ENCODE assay signal across 10 mouse cellular contexts in genomic region chr7:49922928-49923327, GRCm38 (mm10). TPM values are rescaled to one million over a fixed set of nuclear protein-coding genes. Genes with fewer than 3 reads are reported as not detected.
DNase-seq lines count a peak whose midpoint lies in the region; ATAC-seq and TF ChIP-seq lines count a peak whose summit lies in the region.
"Had no signal": no experiment of that assay in that cellular context is flagged by ENCODE, and none has a peak within 500 bp of the region (broad histone marks: within the 10 kb centered on the region; RNA-seq: fewer than 3 reads in every experiment).

No protein-coding gene starts in this region.

- WGBS in kidney, embryonic 15.5 days = 40% methylated on average over 4 of the region's 4 CpGs
- 49% methylated on average over 4 of the region's 4 CpGs for WGBS in heart, embryonic 12.5 days
- WGBS in limb, embryonic 14.5 days = 51% methylated on average over 4 of the region's 4 CpGs

- DNase-seq in kidney, postnatal 25 days = no peak
- DNase-seq in adrenal gland, postnatal 14 days = peak; percentile 47
- no peak for DNase-seq in limb, embryonic 14.5 days (ENCODE audit: low spot score)
- DNase-seq in embryo, embryonic 9.5 days (ENCODE audit: extremely low spot score) = no peak
- DNase-seq in kidney, postnatal 4 days = no peak

- no peaks in the 10 kb centered on the region for H3K79me2 ChIP-seq in myocyte (ENCODE audit: control insufficient read depth, insufficient read depth)

- H3K9ac ChIP-seq in kidney, embryonic 15.5 days = no peak overlapping the region
- no peak overlapping the region for H3K9ac ChIP-seq in heart, embryonic 12.5 days
- H3K9ac ChIP-seq in limb, embryonic 14.5 days (ENCODE audit: low read depth, low read length, severe bottlenecking) = no peak overlapping the region

- H3K36me3 ChIP-seq in kidney, embryonic 15.5 days = no peaks in the 10 kb centered on the region
- H3K36me3 ChIP-seq in heart, embryonic 12.5 days = no peaks in the 10 kb centered on the region
- H3K36me3 ChIP-seq in limb, embryonic 14.5 days (ENCODE audit: control insufficient read depth, insufficient read depth, low read length) = no peaks in the 10 kb centered on the region
- no peaks in the 10 kb centered on the region for H3K36me3 ChIP-seq in myocyte (ENCODE audit: control insufficient read depth, insufficient read depth)

- H3K27me3 ChIP-seq in kidney, embryonic 15.5 days = peaks cover 10% of the 10 kb centered on the region
- peaks cover 35% of the 10 kb centered on the region for H3K27me3 ChIP-seq in heart, embryonic 12.5 days (replicated peaks)
- 0 out of 2 replicates have a peak, but pooled peaks cover 6% of the 10 kb centered on the region for H3K27me3 ChIP-seq in limb, embryonic 14.5 days (ENCODE audit: control insufficient read depth, insufficient read depth, low read length)
- peaks cover 6% of the 10 kb centered on the region for H3K27me3 ChIP-seq in myocyte (ENCODE audit: control insufficient read depth, insufficient read depth, insufficient read length)

- H3ac ChIP-seq in myocyte (ENCODE audit: control insufficient read depth, insufficient read length) = no peak overlapping the region

- peak; percentile 50; the same call in 1 of the 2 replicates for ATAC-seq in kidney, embryonic 15.5 days (replicated peaks; ENCODE audit: low FRiP score)
- ATAC-seq in heart, embryonic 12.5 days (ENCODE audit: insufficient number of reproducible peaks, low FRiP score) = peak; percentile 33
- ATAC-seq in limb, embryonic 14.5 days (ENCODE audit: low FRiP score, low read depth) = no peak; the same call in 1 of the 2 replicates

- no peak for TF ChIP-seq POLR2A in limb, embryonic 14.5 days (IDR thresholded peaks at IDR 0.05; ENCODE audit: borderline replicate concordance, extremely low read depth, insufficient read depth, insufficient read length)
- no peak for TF ChIP-seq POLR2A in myocyte (IDR thresholded peaks at IDR 0.05; ENCODE audit: insufficient read length, low read depth)

- no peak overlapping the region for H3K27ac ChIP-seq in kidney, embryonic 15.5 days
- H3K27ac ChIP-seq in heart, embryonic 12.5 days (ENCODE audit: poor library complexity, severe bottlenecking) = no peak overlapping the region
- no peak overlapping the region for H3K27ac ChIP-seq in limb, embryonic 14.5 days (replicated peaks; ENCODE audit: low read depth, low read length)

- H3K9me3 ChIP-seq in kidney, embryonic 15.5 days (replicated peaks) = no peaks in the 10 kb centered on the region
- no peaks in the 10 kb centered on the region; the same call in 1 of the 2 replicates for H3K9me3 ChIP-seq in heart, embryonic 12.5 days (replicated peaks)
- H3K9me3 ChIP-seq in limb, embryonic 14.5 days (ENCODE audit: control insufficient read depth, low read length) = no peaks in the 10 kb centered on the region

- 0 out of 2 replicates have a peak, but pooled peaks cover 3% of the 10 kb centered on the region for H3K4me1 ChIP-seq in kidney, embryonic 15.5 days
- H3K4me1 ChIP-seq in heart, embryonic 12.5 days (replicated peaks) = no peaks in the 10 kb centered on the region
- H3K4me1 ChIP-seq in limb, embryonic 14.5 days (ENCODE audit: control insufficient read depth, insufficient read depth, low read length) = no peaks in the 10 kb centered on the region

- H3K4me3 ChIP-seq in kidney, embryonic 15.5 days (replicated peaks) = no peak overlapping the region
- no peak overlapping the region for H3K4me3 ChIP-seq in heart, embryonic 12.5 days
- H3K4me3 ChIP-seq in limb, embryonic 14.5 days (replicated peaks; ENCODE audit: low read length) = no peak overlapping the region
- H3K4me3 ChIP-seq in myocyte = no peak overlapping the region

- H3K4me2 ChIP-seq in kidney, embryonic 15.5 days = peak overlapping the region; percentile 24; the same call in 1 of the 2 replicates
- peak overlapping the region; percentile 42 for H3K4me2 ChIP-seq in heart, embryonic 12.5 days
- H3K4me2 ChIP-seq in limb, embryonic 14.5 days (replicated peaks; ENCODE audit: low read depth, low read length, severe bottlenecking) = peak overlapping the region; percentile 18; the same call in 1 of the 2 replicates
- H3K4me2 ChIP-seq in myocyte (ENCODE audit: low read depth) = peak overlapping the region; percentile 55

TF ChIP-seq in myocyte, 11 proteins besides CTCF, POLR2A, EP300 and RAD21:
- TF ChIP-seq POLR2AphosphoS2 (IDR thresholded peaks at IDR 0.05; ENCODE audit: insufficient read length, low read depth) (no peak), MYOG (IDR thresholded peaks at IDR 0.05; ENCODE audit: control insufficient read depth in 1 of 3, insufficient read depth in 1 of 3, insufficient read length in 2 of 3, low read depth in 2 of 3) (no peak), SRF (IDR thresholded peaks at IDR 0.05; ENCODE audit: control insufficient read depth, insufficient read length, low read depth) (no peak), TCF3 (IDR thresholded peaks at IDR 0.05; ENCODE audit: insufficient read length, low read depth) (no peak), TCF12 (IDR thresholded peaks at IDR 0.05; ENCODE audit: insufficient read depth, poor library complexity, severe bottlenecking) (no peak), USF1 (IDR thresholded peaks at IDR 0.05; ENCODE audit: low read depth) (no peak), E2F4 (IDR thresholded peaks at IDR 0.05; ENCODE audit: insufficient read depth) (no peak)

RNA-seq across cellular contexts. Expression of gene Slc6a5, which starts 13.0 kb away (rescaled TPM):
- polyA plus RNA-seq in kidney, embryonic 15.5 days (2015; fragmentation: Nextera tagmentation; extraction: Ambion mirVana) = 0.04 and 0.06 TPM in 2 replicates
- 1.1 and 1.7 TPM in 2 replicates for total RNA-seq in adrenal gland, postnatal 14 days (2021)
- polyA plus RNA-seq in heart, embryonic 12.5 days (2016; fragmentation: Nextera tagmentation; extraction: Ambion mirVana) = not detected in 2 replicates
- 0.01 and 0.03 TPM in 2 replicates for polyA plus RNA-seq in limb, embryonic 14.5 days (2012; rRNA removed)
- polyA plus RNA-seq in limb, embryonic 14.5 days (2014; fragmentation: Nextera tagmentation; extraction: Ambion mirVana) = not detected in 2 replicates
- polyA plus RNA-seq in myocyte (2012; fragmentation: generic; extraction: Trizol) = not detected
- total RNA-seq: heart, postnatal 10 days had no signal
- polyA plus RNA-seq: spleen, adult 2 months had no signal

RNA-seq across cellular contexts. Expression of gene Nell1, which starts 51.7 kb away (rescaled TPM):
- polyA plus RNA-seq in kidney, embryonic 15.5 days (2015; fragmentation: Nextera tagmentation; extraction: Ambion mirVana) = 11.5 and 12.3 TPM in 2 replicates
- 1.9 and 2.1 TPM in 2 replicates for total RNA-seq in adrenal gland, postnatal 14 days (2021)
- polyA plus RNA-seq in heart, embryonic 12.5 days (2016; fragmentation: Nextera tagmentation; extraction: Ambion mirVana) = 0.50 and 0.59 TPM in 2 replicates
- 4.8 and 5.5 TPM in 2 replicates for polyA plus RNA-seq in limb, embryonic 14.5 days (2012; rRNA removed)
- polyA plus RNA-seq in limb, embryonic 14.5 days (2014; fragmentation: Nextera tagmentation; extraction: Ambion mirVana) = 4.2 and 5.2 TPM in 2 replicates
- not detected for polyA plus RNA-seq in myocyte (2012; fragmentation: generic; extraction: Trizol)
- polyA plus RNA-seq: spleen, adult 2 months had no signal
